Mouse (Mus musculus) embryo, embryonic 11 days (tissue): ENCODE results near the gene Zfp385a.
A peak's percentile ranks its signal among the peaks of the same experiment; 100 is the strongest.

Experiments used
- DNase-seq: peaks from one replicate; pipeline ENCODE4 v3.0.0-alpha.2; 2015

Gene Zfp385a

GRCm38 (mm10) chr15:103335488-103336235 is 4.2 kb downstream of the Zfp385a start:
- DNase-seq: no peak

- no peak for DNase-seq
Observed at GRCm38 (mm10) chr15:103335040-103335439, 4.9 kb downstream of the Zfp385a start.

GRCm38 (mm10) chr15:103334194-103334593 is 5.7 kb downstream of the Zfp385a start:
- peak; percentile 72 for DNase-seq

- DNase-seq: no peak
Observed at GRCm38 (mm10) chr15:103333738-103334137, 6.2 kb downstream of the Zfp385a start.

GRCm38 (mm10) chr15:103333081-103333615 is 6.7 kb downstream of the Zfp385a start:
- no peak for DNase-seq

- DNase-seq: peak; percentile 94
Observed at GRCm38 (mm10) chr15:103323455-103324247, 16.2 kb downstream of the Zfp385a start.

- DNase-seq: no peak
Observed at GRCm38 (mm10) chr15:103323070-103323454, 16.8 kb downstream of the Zfp385a start.

- no peak for DNase-seq
Observed at GRCm38 (mm10) chr15:103322396-103322795, 17.5 kb downstream of the Zfp385a start.

- DNase-seq: no peak
Observed at GRCm38 (mm10) chr15:103321076-103321475, 18.8 kb downstream of the Zfp385a start.

- no peak for DNase-seq
Observed at GRCm38 (mm10) chr15:103318201-103318816, 21.6 kb downstream of the Zfp385a start.

- no peak for DNase-seq
Observed at GRCm38 (mm10) chr15:103317731-103318130, 22.2 kb downstream of the Zfp385a start.

GRCm38 (mm10) chr15:103317120-103317519 is 22.8 kb downstream of the Zfp385a start:
- DNase-seq: no peak

- no peak for DNase-seq
Observed at GRCm38 (mm10) chr15:103315979-103316776, 23.7 kb downstream of the Zfp385a start.

GRCm38 (mm10) chr15:103315011-103315502 is 24.8 kb downstream of the Zfp385a start:
- peak; percentile 89 for DNase-seq

- DNase-seq: no peak
Observed at GRCm38 (mm10) chr15:103314181-103314580, 25.7 kb downstream of the Zfp385a start.

GRCm38 (mm10) chr15:103313495-103314095 is 26.3 kb downstream of the Zfp385a start:
- peak; percentile 91 for DNase-seq

GRCm38 (mm10) chr15:103310365-103310910 is 29.5 kb downstream of the Zfp385a start, which contains the start of gene Gpr84:
Gene Gpr84 (minus strand): TSS chr15:103310612.
- no peak for DNase-seq

- DNase-seq: peak; percentile 50
Observed at GRCm38 (mm10) chr15:103308876-103309580, 30.9 kb downstream of the Zfp385a start.

GRCm38 (mm10) chr15:103308056-103308875 is 31.6 kb downstream of the Zfp385a start:
- peak; percentile 60 for DNase-seq

GRCm38 (mm10) chr15:103307125-103307524 is 32.8 kb downstream of the Zfp385a start:
- DNase-seq: peak; percentile 93
